Mouse (Mus musculus): Measurements from ENCODE around the gene Gm4881. TPM values are rescaled to one million over a fixed set of nuclear protein-coding genes. Genes with fewer than 3 reads are reported as not detected.

Gene Gm4881
- total RNA-seq, 2 experiments from 2014 or later: not detected

- intact Hi-C loops (cut with DNase I): no loop called here
These were observed 20.0 kb upstream of the Gm4881 start for GRCm38 (mm10) chr7:24964288-24964687.

GRCm38 (mm10) chr7:24955226-24955625 is 10.9 kb upstream of the Gm4881 start:
- no peak for DNase-seq
- intact Hi-C loops (cut with DNase I): no loop called here

More at GRCm38 (mm10) chr7:24964288-24964687, 20.0 kb upstream of the Gm4881 start:
- no peak for DNase-seq

GRCm38 (mm10) chr7:24954450-24954849 is 10.2 kb upstream of the Gm4881 start:
- no peak for DNase-seq
- intact Hi-C loops (cut with DNase I): loop anchor here (5.0 kb wide), 1 partner anchor 62 kb away; no protein-coding TSS in a partner anchor

- intact Hi-C loops (cut with DNase I): loop anchor here (5.0 kb wide), 1 partner anchor 62 kb away; no protein-coding TSS in a partner anchor
- no peak for DNase-seq
These were observed 9.7 kb upstream of the Gm4881 start for GRCm38 (mm10) chr7:24953966-24954365.

GRCm38 (mm10) chr7:24949958-24950623 is 5.8 kb upstream of the Gm4881 start:
- peak; percentile 32 to 40 for DNase-seq
- intact Hi-C loops (cut with DNase I): loop anchor here (5.0 kb wide), 1 partner anchor 58 kb away; no protein-coding TSS in a partner anchor

- DNase-seq: no peak
- intact Hi-C loops (cut with DNase I): no loop called here
These were observed 4.5 kb upstream of the Gm4881 start for GRCm38 (mm10) chr7:24948774-24949173.

- intact Hi-C loops (cut with DNase I): no loop called here
- no peak for DNase-seq
These were observed 3.2 kb upstream of the Gm4881 start for GRCm38 (mm10) chr7:24947316-24948048.

- intact Hi-C loops (cut with DNase I): no loop called here
- DNase-seq: no peak
These were observed 653 bp downstream of the Gm4881 start for GRCm38 (mm10) chr7:24943641-24944040.

- intact Hi-C loops (cut with DNase I): no loop called here
These were observed 12.6 kb downstream of the Gm4881 start for GRCm38 (mm10) chr7:24931651-24932050.

GRCm38 (mm10) chr7:24930475-24930874 is 13.8 kb downstream of the Gm4881 start:
- no peak for DNase-seq
- intact Hi-C loops (cut with DNase I): no loop called here

More at GRCm38 (mm10) chr7:24931651-24932050, 12.6 kb downstream of the Gm4881 start:
- no peak for DNase-seq

GRCm38 (mm10) chr7:24919728-24920127 is 24.6 kb downstream of the Gm4881 start:
- peak in 1 of 2 experiments; percentile 62 for DNase-seq
- intact Hi-C loops (cut with DNase I): no loop called here

GRCm38 (mm10) chr7:24918763-24919323 is 25.5 kb downstream of the Gm4881 start:
- DNase-seq: no peak
- intact Hi-C loops (cut with DNase I): no loop called here

GRCm38 (mm10) chr7:24912480-24912879 is 31.8 kb downstream of the Gm4881 start:
- DNase-seq: no peak
- intact Hi-C loops (cut with DNase I): no loop called here

GRCm38 (mm10) chr7:24907211-24907748 is 37.0 kb downstream of the Gm4881 start:
- intact Hi-C loops (cut with DNase I): loop anchor here (10.0 kb wide), 1 partner anchor 168 kb away; the partner anchor contains the start of genes Grik5 and Zfp574
- no peak for DNase-seq

GRCm38 (mm10) chr7:24906551-24906950 is 37.7 kb downstream of the Gm4881 start:
- intact Hi-C loops (cut with DNase I): loop anchor here (10.0 kb wide), 1 partner anchor 168 kb away; the partner anchor contains the start of genes Grik5 and Zfp574

GRCm38 (mm10) chr7:24904936-24905335 is 39.4 kb downstream of the Gm4881 start:
- no peak for DNase-seq
- intact Hi-C loops (cut with DNase I): loop anchor here (2.0 to 10.0 kb wide), 2 partner anchors 14 to 170 kb away; partner anchors contain the start of genes Grik5 and Zfp574

More at GRCm38 (mm10) chr7:24906551-24906950, 37.7 kb downstream of the Gm4881 start:
- no peak for DNase-seq

- DNase-seq: peak; percentile 90 to 96
- intact Hi-C loops (cut with DNase I): loop anchor here (2.0 to 10.0 kb wide), 2 partner anchors 13 to 171 kb away; partner anchors contain the start of genes Grik5 and Zfp574
These were observed 40.2 kb downstream of the Gm4881 start for GRCm38 (mm10) chr7:24904070-24904483.

- intact Hi-C loops (cut with DNase I): loop anchor here (10.0 kb wide), 1 partner anchor 171 kb away; the partner anchor contains the start of genes Grik5 and Zfp574
- no peak for DNase-seq
These were observed 40.9 kb downstream of the Gm4881 start for GRCm38 (mm10) chr7:24903444-24903825.

GRCm38 (mm10) chr7:24902630-24903443 is 41.5 kb downstream of the Gm4881 start, which contains the start of gene Arhgef1:
Arhgef1 (plus strand) TSS chr7:24902912.
- intact Hi-C loops (cut with DNase I): loop anchor here (10.0 kb wide), 1 partner anchor 172 kb away; the partner anchor contains the start of genes Grik5 and Zfp574

More at GRCm38 (mm10) chr7:24902630-24903443, 41.5 kb downstream of the Gm4881 start, which contains the start of gene Arhgef1:
- peak; percentile 53 to 58 for DNase-seq
